Mouse (Mus musculus) frontal cortex, postnatal 10 days (tissue): ENCODE measurements at regions not wholly inside any gene's neighbourhood (a gene's known extent, or its start where the extent isn't known, plus 50 kb on each side); places are given as distances from the start of the nearest gene placed in this dataset.

ENCODE experiments used
- DNase-seq, 2 experiments: peaks; one replicate each; pipeline ENCODE4 v3.0.0; 2022; ENCODE audit warnings: low spot score in 2 of 2, mixed read lengths in 1 of 2

DNA sequence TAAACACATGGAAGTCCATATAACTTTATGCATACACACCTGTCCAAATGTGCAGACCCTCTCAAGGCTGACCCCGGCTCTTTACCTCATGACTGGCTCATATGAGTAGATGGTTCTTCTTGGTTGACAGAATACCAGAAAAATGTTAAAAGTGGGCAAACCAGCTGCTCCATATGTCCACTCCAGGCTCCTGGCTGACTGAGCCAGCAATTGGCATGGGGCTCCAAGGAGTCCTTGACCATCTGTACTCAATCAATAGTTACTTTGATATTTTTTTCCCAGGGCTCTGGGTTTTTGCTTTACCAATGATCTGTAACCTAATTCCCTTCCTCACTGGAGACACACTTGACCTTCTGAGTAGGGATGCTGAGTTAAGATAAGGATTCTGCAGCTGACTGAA is 345.5 kb downstream of the Ccser2 start:
- DNase-seq, result no peak

- DNase-seq, result no peak
These were observed 350.0 kb downstream of the Ccser2 start for GRCm38 (mm10) chr14:36618459-36619085.

DNA sequence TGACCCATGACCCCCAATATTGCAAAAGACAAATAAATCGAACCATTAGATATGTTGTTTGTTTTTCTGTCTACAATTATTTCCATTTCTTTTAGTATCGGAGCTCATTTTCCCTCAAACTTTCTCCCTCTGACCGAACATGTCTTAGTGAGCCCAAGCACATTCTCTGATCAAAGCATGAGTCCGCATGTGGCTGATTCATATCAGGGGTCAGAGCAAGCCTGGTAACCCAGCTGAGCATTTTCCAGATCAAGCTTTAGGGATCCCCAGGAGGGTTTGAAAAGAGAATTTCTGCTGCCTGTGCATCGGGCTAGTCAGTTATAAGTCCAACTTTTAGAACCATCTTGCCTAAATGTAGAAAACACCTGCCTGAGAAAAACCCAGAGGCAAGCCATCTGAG is 350.6 kb downstream of the Ccser2 start:
- no peak for DNase-seq

GRCm38 (mm10) chr14:36614926-36615325 is 353.7 kb downstream of the Ccser2 start:
- DNase-seq, result no peak

DNA sequence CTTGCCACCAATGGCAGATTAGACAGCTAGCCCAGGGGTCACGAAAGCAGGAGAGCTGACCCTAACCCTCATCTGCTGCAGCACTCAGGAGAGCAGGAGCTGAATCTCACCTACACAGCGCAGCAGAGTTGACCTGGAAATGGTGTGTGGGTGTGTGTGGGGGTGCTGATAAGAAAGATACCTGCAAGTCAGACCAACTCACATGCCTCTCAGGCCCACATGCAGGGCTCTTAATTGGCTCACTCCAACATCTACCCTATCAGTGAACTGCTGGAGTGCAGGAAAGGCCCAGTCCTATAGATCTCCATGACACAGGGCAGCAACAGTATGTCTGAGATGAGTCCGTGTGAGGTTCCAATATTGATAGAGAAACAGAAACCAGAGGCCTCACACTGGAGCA is 355.7 kb downstream of the Ccser2 start:
- no peak for DNase-seq

DNA sequence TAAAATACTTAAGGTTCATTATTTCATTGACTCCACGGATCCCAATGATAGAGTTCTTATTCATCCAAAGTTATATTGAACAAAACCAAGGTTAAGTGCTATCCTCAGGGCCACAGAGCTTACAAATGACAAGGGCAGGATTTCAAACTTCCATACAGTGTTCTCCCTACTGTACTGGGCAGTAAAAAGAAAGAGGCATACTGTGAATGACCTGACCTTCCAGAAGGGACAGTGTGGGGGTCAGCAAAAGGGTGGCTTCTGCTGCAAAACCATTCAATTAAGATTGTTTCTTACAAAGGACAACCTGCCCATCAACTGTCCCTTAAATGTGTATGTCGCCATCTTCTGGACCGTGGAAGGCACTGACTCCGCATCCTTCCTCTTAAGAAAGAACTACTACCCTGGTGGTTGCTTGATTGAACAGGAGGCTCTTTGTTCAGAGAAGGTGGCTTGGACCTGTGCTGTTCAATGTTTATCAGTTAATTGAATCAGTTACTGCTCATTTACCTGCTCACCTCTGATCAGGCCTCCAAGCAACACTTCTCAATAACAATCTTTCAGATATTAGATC is 384.4 kb downstream of the Ccser2 start:
- DNase-seq, result peak in 1 of 2 experiments; percentile 15

DNA sequence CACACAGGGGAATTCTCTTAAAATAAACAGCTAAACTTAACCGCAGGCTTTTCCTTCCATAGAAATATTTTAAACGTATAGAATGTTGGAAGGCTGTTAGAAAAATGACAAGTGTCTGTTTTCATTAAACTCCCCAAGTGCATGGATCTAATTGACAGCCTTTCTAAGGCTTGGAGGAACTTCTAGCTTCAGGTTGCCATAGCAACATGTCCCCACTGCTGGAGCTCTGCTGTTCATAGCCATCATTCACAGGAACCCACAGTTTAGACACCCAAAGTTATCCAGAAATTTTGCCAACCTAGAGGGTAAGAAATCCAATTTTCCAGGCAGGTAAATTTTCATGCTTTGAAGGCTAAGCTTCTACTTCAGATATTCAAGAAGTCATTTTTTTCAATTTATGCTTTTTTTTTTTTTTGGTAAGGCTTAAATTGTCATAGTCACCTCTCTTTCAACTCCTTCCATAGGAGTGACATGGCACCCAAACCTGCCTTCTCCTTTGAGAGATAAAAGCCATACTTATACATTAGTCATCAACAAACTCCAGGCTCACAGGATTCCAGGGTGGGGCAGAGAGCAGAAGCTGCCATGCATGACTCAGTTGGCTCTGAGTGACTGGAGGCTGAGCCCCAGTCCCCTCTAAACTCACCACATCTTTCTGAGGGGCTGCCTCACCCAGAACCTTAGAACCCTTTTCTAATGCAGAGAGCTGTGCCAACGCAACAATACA is 385.1 kb downstream of the Ccser2 start:
- no peak for DNase-seq

- no peak for DNase-seq
These were observed 405.2 kb downstream of the Ccser2 start for GRCm38 (mm10) chr14:36563229-36563865.

- DNase-seq, result no peak
These were observed 431.2 kb downstream of the Ccser2 start for GRCm38 (mm10) chr14:36537402-36537801.

- no peak for DNase-seq
These were observed 432.6 kb downstream of the 4930474N05Rik start for GRCm38 (mm10) chr14:36527310-36527709.

GRCm38 (mm10) chr14:36525591-36526037 is 430.9 kb downstream of the 4930474N05Rik start:
- DNase-seq, result peak; percentile 11

DNA sequence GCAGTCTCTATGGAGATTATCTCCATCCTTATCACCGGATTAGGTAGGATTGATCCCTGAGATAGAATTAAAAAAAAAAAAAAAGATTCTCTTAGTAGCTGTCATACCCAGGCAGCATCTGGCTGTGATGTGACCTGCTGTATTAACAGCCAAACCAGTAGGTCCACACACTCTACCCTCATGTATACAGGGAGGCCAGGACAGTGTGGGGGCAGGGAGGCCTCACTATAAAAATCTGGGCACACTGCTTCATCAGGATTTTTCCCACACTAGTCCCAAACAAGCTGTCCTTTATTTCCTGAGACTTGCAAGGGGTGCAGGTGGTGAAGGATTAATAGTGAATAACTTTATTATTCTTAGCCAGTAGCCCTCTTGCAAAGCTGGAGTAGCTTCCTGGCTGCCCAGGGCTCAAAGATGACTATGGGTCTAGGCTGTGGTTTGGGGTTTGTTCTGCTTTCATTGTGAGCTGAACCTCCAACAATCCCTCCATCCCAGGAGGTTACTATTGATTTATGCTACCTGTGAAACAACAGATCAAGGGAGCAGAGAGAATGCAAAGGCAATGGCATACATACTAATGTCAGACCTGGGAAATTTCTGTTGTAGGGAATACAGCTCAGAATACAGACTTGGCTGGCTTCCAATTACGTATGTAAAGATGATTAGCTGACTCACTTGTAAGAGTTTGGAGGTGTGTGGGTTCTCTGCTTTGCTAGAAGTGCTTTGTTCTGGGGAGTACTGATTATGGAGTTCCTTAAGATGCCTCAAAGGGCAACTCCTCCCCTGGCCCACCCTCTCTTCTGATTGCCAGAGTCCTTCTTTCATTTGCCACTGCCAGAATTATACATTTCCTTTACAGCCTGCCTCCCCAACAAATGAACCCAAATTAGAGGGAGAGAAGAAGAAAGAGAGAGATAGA is 407.6 kb downstream of the 4930474N05Rik start:
- DNase-seq, result peak; percentile 6 to 18

DNA sequence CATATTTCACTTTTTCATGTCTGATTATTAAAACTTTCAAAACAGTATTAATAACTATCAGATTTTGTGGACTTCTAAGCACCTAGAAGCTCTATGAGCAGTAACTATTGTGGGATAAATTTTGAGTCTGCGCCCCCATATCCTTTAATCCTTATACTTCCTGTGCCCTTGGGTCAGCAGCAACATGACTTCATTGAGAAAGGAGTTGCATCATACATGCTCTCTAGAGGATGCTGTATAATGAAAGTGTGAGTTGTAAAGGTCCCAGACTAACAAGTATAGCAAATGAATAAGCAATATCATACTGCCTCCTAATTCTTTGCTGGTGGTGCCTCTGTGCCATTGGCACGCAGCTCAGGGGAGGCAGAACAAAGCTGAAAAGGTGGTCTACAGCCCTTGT is 404.6 kb downstream of the 4930474N05Rik start:
- DNase-seq, result no peak

DNA sequence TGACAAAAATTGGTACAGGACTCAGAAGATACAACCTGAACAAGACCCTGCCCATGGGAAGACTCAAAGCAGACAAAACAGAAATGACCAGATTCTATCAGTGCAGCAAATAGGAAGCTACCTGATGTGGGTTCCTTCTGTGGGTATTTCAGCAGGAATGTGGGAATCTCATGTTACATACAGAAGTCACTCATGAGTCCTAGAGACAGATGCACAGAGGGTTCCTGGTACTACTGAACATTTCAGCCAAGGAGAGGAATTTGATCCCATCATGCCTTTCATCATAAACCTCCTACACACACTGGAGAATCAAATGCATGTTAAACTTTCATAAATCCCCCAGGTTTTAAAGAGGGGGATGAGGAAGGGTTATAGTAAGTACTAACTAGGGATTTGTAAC is 390.8 kb downstream of the 4930474N05Rik start:
- DNase-seq, result no peak

- no peak for DNase-seq
These were observed 376.9 kb downstream of the 4930474N05Rik start for GRCm38 (mm10) chr14:36471617-36472016.

GRCm38 (mm10) chr14:36470362-36470761 is 375.6 kb downstream of the 4930474N05Rik start:
- DNase-seq, result no peak

DNA sequence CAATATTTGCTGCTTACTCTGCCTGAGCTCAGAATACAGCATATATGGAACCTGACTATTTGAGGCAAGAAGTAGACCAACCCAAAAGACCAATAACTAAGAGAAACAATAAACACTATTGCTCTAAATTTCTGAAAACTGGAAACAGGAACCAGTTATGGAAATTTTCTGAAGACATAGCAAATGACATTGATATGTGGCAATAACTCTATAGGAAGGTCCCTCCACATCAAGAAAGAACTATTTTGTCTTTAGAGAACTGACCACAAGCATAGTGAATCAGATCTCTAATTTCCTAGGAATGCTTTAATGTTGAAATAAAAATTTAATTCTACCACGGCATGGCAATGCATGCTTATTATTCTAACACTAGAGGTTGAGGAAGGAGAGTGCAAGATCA is 358.3 kb downstream of the 4930474N05Rik start:
- DNase-seq, result no peak

DNA sequence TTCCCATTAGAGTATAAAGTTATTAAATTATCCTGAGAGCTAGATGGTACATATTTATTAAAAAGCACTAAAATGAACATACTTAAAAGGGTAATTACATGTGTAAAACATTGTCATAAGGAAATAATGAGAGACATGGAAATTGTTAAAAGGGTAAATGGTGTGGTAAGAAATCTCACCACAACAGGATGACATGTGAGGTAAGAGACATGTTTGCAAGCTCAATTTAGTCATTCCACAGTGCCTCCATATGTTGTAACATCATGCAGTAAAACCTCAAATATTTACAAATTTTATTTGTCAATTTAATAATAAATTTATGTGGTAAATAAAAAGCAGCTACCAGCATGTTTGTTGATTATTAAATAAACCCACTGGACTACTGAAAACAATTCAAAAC is 355.4 kb downstream of the 4930474N05Rik start:
- DNase-seq, result no peak

- no peak for DNase-seq
These were observed 320.0 kb downstream of the 4930474N05Rik start for GRCm38 (mm10) chr14:36414656-36415273.

DNA sequence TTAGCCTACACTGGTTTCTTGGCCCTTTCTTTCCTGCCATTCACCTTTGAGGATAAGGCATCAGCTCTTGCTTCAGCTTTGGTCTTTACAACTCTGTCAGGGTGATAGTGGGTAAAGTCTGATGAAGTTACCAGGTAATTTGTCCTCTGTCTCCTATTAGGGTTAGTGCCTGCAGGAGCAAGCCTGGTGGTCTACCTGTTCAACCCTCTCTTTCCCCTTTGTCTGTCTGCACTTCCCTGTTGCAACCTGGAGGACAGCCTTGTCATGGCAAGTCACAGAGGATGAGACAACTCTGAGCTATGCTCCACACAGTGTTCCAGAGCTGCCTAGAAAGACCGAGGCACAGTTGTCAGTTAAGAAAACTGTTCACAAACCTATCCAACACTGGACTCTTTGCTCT is 319.5 kb downstream of the 4930474N05Rik start:
- DNase-seq, result no peak
